Mouse (Mus musculus) small intestine, adult 2 months (tissue): Measurements from ENCODE around the gene Cbr2.

Source experiments
- CTCF ChIP-seq: fragments of 200-500 bp; IDR thresholded peaks from 2 replicates; pipeline ENCODE4 v1.5.1; 2012; ENCODE audit warnings: low read depth, mild to moderate bottlenecking, control low read depth, inconsistent platforms, low read length, moderate library complexity, mixed read lengths; ENCODE audit not compliant: insufficient replicate concordance, insufficient read length; ENCODE audit errors: extremely low read depth
- POLR2A ChIP-seq: fragments of 200-500 bp; IDR thresholded peaks from 2 replicates; pipeline ENCODE4 v1.6.1; 2012; ENCODE audit warnings: low read depth, mild to moderate bottlenecking, control low read depth, inconsistent platforms, low read length, moderate library complexity

DNA sequence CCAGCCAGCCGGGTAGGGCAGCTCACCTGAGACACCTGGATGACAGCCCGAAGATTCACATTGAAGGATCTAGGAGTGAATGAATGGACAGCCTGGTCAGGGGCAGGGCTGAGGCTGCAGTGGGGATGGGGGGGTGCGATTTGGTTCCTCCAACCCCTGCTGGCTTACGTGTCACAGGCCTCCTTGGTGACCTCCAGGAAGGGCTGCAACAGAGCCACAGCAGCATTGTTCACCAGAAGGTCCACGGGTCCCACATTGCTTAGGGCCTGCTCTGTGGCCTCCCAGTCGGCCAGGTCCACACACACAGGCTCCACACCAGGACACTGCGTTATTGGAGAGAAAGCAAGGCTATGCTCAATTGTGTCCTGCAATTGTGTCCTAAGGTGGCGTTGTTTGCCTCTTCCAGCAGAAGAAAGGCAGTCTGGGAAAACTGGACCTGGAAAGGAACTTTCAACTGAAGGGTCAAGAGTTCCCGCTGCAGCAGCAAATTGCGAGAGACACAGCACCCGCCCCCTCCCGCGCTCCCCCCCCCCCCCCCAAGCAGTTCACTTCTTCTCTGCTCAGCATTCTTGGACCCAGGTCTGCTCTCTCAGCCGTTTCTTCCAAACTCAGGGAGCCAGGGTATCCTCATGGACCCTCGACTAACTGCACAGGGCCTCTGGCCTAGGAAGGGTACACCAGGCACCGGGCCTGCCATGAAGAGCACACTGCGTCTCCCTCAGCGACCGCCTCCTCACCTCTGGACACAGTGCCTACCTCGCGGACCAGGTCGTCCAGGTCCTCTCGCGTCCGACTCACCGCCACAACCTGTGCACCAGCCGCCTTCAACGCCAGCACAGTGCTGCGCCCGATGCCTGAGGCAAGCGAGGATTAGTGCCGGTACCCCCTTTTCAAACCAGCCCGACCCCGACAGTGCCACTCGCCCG is 5.4 kb downstream of the Cbr2 start:
- TF ChIP-seq CTCF (no peak), POLR2A (no peak)
